Mouse (Mus musculus) heart, embryonic 16.5 days (tissue): ENCODE measurements around the gene Prkce. TPM values are rescaled to one million over a fixed set of nuclear protein-coding genes. Genes with fewer than 3 reads are reported as not detected.

Experiments
- ATAC-seq: fragments of 200-750 bp; cut with Nextera tagmentation; replicated peaks from 2 replicates; pipeline ENCODE4 v1.8.0; 2017; ENCODE audit warnings: moderate number of reproducible peaks; ENCODE audit not compliant: insufficient read depth, low FRiP score; ENCODE audit errors: extremely low read depth
- H3K27ac ChIP-seq: fragments of 300-500 bp; sonication (generic); 2 replicates; pipeline ENCODE4 v1.5.1; 2014; ENCODE audit warnings: mild to moderate bottlenecking, low read length, control low read depth, moderate library complexity
- H3K27me3 ChIP-seq: fragments of 300-500 bp; sonication (generic); 2 replicates; pipeline ENCODE4 v1.6.1; 2014; ENCODE audit warnings: low read length, mixed read lengths; ENCODE audit not compliant: control insufficient read depth, insufficient read depth
- H3K36me3 ChIP-seq: fragments of 300-500 bp; sonication (generic); 2 replicates; pipeline ENCODE4 v1.6.1; 2014; ENCODE audit not compliant: control insufficient read depth, insufficient read depth
- H3K4me1 ChIP-seq: fragments of 300-500 bp; sonication (generic); 2 replicates; pipeline ENCODE4 v1.6.1; 2014; ENCODE audit warnings: low read length, mixed read lengths; ENCODE audit not compliant: control insufficient read depth, insufficient read depth
- H3K4me2 ChIP-seq: fragments of 300-500 bp; sonication (generic); 2 replicates; pipeline ENCODE4 v1.6.1; 2014; ENCODE audit warnings: low read depth, mild to moderate bottlenecking, control low read depth, low read length
- H3K4me3 ChIP-seq: fragments of 300-500 bp; sonication (generic); 2 replicates; pipeline ENCODE4 v1.5.1; 2014; ENCODE audit warnings: mild to moderate bottlenecking, control low read depth, low read length
- H3K9ac ChIP-seq: fragments of 300-500 bp; sonication (generic); 2 replicates; pipeline ENCODE4 v1.6.1; 2014; ENCODE audit warnings: low read length, control low read depth
- H3K9me3 ChIP-seq: fragments of 300-500 bp; sonication (generic); replicated peaks from 2 replicates; pipeline ENCODE4 v1.6.1; 2016; ENCODE audit warnings: low read length; ENCODE audit not compliant: control insufficient read depth
- WGBS: fragments of 180-500 bp; shearing (Covaris S2); extraction: QIAGEN DNeasy Blood & Tissue Kit; methylation state at CpG from one replicate; pipeline ENCODE4 v1.1.7; 2014; 5-methylcytosine and 5-hydroxymethylcytosine counted together
- polyA plus RNA-seq: library from polyadenylated mRNA; unstranded; fragments of >200 nt; fragmentation: Nextera tagmentation; extraction: Ambion mirVana; gene quantifications from 2 replicates; pipeline ENCODE4 v1.2.1, GENCODE M21; 2015

Gene Prkce
- polyA plus RNA-seq, 1 experiment from 2014 or later: 6.0 TPM

DNA sequence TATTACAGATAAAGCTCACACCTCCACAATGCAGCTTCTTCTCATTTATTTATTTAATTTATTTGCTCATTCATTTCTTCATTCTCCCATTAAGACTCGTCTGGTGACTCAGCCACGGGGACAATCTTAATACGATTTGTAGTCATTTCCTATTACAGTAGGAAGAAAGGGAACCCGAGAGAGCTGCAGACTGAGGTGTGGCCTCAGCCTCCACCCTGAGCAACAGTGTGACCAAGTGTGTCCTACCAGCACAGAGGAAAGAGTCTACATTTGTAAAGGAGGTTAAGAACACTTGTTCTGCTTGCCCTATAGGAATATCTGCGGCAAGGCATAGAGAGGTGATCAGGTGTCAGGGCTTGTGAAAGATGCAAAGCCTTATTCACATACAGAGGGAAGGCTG, 155.3 kb downstream of the Prkce start:
- Histone ChIP-seq H3K9ac (no peak overlapping the region), H3K4me2 (no peak overlapping the region), H3K36me3 (no peaks in the 10 kb centered on the region), H3K4me3 (no peak overlapping the region), H3K27me3 (no peaks in the 10 kb centered on the region), H3K9me3 (no peaks in the 10 kb centered on the region; the same call in 1 of the 2 replicates), H3K4me1 (peaks cover 30% of the 10 kb centered on the region), H3K27ac (no peak overlapping the region)
- no peak for ATAC-seq
- WGBS: 64% methylated on average over 5 of the region's 5 CpGs

- Histone ChIP-seq H3K4me3 (no peak overlapping the region), H3K27ac (peak overlapping the region; percentile 15; the same call in 1 of the 2 replicates), H3K9ac (no peak overlapping the region), H3K4me2 (no peak overlapping the region), H3K4me1 (peaks cover 34% of the 10 kb centered on the region), H3K27me3 (no peaks in the 10 kb centered on the region), H3K9me3 (no peaks in the 10 kb centered on the region; the same call in 1 of the 2 replicates), H3K36me3 (no peaks in the 10 kb centered on the region)
- 51% methylated on average over 4 of the region's 4 CpGs for whole genome bisulfite sequencing
- no peak for ATAC-seq
Observed at GRCm38 (mm10) chr17:86323310-86323709, 155.7 kb downstream of the Prkce start.

GRCm38 (mm10) chr17:86323909-86324686, 156.5 kb downstream of the Prkce start:
- no peak overlapping the region for H3K4me2 ChIP-seq
- ATAC-seq: no peak
- no peak overlapping the region for H3K9ac ChIP-seq
- no peak overlapping the region; the same call in 1 of the 2 replicates for H3K27ac ChIP-seq
- H3K27me3 ChIP-seq: no peaks in the 10 kb centered on the region
- no peaks in the 10 kb centered on the region for H3K36me3 ChIP-seq
- WGBS: 52% methylated on average over 6 of the region's 6 CpGs
- peaks cover 40% of the 10 kb centered on the region for H3K4me1 ChIP-seq
- no peaks in the 10 kb centered on the region for H3K9me3 ChIP-seq
- H3K4me3 ChIP-seq: no peak overlapping the region

DNA sequence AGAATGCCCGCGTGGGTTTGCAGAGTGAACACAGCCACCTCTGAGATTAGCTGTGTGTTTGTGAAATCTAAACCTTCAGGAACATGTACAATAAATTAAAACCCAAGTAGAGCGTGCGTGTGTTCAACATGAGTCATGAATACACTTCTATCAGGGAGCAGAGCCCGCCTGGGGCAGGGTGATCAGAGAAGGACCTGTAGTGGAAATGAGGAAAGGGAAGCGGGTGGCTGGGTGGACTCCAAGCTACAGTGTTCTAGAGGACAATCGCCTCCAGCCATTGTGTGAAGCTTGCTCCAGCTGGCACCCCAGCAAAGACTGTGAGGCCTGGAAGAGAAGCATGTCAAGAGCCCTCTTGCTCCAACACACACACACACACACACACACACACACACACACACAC, 157.2 kb downstream of the Prkce start:
- Histone ChIP-seq H3K4me2 (no peak overlapping the region), H3K27me3 (no peaks in the 10 kb centered on the region), H3K27ac (no peak overlapping the region), H3K9ac (no peak overlapping the region), H3K4me3 (no peak overlapping the region), H3K36me3 (no peaks in the 10 kb centered on the region), H3K9me3 (no peaks in the 10 kb centered on the region), H3K4me1 (peaks cover 47% of the 10 kb centered on the region)
- no peak for ATAC-seq
- 73% methylated on average over 7 of the region's 7 CpGs for WGBS

GRCm38 (mm10) chr17:86325317-86325716, 157.7 kb downstream of the Prkce start:
- WGBS: 56% methylated on average over 10 of the region's 10 CpGs
- no peak for ATAC-seq
- Histone ChIP-seq H3K9me3 (no peaks in the 10 kb centered on the region), H3K4me3 (no peak overlapping the region), H3K9ac (no peak overlapping the region), H3K27me3 (no peaks in the 10 kb centered on the region), H3K36me3 (no peaks in the 10 kb centered on the region), H3K4me2 (no peak overlapping the region), H3K27ac (no peak overlapping the region), H3K4me1 (peaks cover 53% of the 10 kb centered on the region)

DNA sequence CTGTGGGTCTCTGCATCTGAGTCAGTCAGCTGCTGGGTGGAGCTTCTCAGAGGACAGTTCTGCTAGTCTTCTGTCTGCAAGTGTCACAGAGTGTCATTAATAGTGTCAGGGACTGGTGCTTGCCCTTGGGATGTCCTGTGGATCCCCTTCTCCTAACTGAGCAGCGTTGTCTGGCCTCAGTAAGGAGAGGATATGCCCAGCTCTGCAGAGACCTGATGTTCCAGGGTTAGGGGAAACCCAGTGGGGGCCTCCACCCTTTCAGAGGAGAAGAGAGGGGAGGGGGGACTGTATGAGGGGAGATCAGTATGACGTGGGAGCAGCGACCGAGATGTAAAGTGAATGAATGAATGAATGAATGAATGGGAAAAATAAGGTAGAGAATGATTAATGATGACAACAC, 160.4 kb downstream of the Prkce start:
- Histone ChIP-seq H3K4me1 (peaks cover 54% of the 10 kb centered on the region), H3K9me3 (no peaks in the 10 kb centered on the region), H3K27me3 (no peaks in the 10 kb centered on the region), H3K36me3 (no peaks in the 10 kb centered on the region), H3K9ac (no peak overlapping the region), H3K27ac (no peak overlapping the region), H3K4me3 (no peak overlapping the region), H3K4me2 (no peak overlapping the region)
- ATAC-seq: no peak
- WGBS: 66% methylated on average over 4 of the region's 4 CpGs

DNA sequence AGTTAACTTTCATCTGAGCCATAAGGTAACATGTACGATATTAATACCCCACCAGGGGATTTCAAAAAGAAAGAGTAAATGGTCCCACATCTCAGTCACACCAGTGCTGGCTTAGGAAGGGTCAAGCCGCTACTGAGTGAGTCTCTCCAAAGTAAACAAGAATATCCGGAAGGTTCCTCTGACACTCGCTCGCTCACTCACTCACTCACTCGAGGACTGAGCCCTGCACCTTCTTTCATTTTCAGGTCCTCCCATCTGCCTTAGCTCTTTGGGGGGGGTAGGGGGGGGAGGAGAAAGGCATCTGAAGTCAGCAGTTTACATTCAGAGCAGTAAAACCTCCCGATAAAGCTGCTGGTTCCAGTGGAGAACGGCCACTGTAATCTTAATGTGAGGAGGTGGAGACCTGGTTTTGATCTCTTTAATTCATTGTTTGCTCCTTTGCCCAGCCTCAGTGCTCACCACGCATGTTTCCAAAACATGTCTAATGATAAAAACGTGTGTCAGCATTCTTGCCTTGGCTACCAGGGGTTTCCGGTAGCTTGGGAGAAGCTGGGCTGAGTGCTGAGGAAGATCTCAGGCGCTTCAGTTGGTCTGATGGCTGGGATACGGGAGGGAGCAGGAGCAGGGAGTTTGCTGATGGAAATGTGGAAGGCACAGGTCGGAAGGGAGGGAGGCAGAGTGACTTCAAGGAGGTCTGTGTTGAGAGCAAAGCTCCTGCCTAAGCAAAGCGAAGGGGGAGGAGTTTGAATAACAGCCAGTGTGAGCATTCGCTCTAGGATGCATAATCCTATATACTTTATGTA, 161.9 kb downstream of the Prkce start:
- peak overlapping the region; percentile 22 for H3K4me3 ChIP-seq

GRCm38 (mm10) chr17:86330076-86330955, 162.7 kb downstream of the Prkce start:
- Histone ChIP-seq H3K9me3 (no peaks in the 10 kb centered on the region), H3K4me3 (no peak overlapping the region), H3K4me1 (peaks cover 40% of the 10 kb centered on the region), H3K27me3 (no peaks in the 10 kb centered on the region), H3K27ac (no peak overlapping the region; the same call in 1 of the 2 replicates), H3K4me2 (no peak overlapping the region), H3K36me3 (no peaks in the 10 kb centered on the region), H3K9ac (no peak overlapping the region)
- WGBS: 62% methylated on average over 16 of the region's 16 CpGs
- ATAC-seq: no peak

More for the DNA sequence above, 161.9 kb downstream of the Prkce start:
- peak overlapping the region; percentile 33 for H3K9ac ChIP-seq
- no peaks in the 10 kb centered on the region for H3K36me3 ChIP-seq
- no peaks in the 10 kb centered on the region for H3K27me3 ChIP-seq
- H3K4me1 ChIP-seq: peaks cover 42% of the 10 kb centered on the region
- no peaks in the 10 kb centered on the region for H3K9me3 ChIP-seq
- peak overlapping the region; percentile 52 for H3K4me2 ChIP-seq
- 31% methylated on average over 16 of the region's 16 CpGs for WGBS
- ATAC-seq: peak; percentile 43; the same call in 1 of the 2 replicates
- H3K27ac ChIP-seq: peak overlapping the region; percentile 62
